Comparison of ENCODE assay signal across 7 mouse cellular contexts in the genomic region with DNA sequence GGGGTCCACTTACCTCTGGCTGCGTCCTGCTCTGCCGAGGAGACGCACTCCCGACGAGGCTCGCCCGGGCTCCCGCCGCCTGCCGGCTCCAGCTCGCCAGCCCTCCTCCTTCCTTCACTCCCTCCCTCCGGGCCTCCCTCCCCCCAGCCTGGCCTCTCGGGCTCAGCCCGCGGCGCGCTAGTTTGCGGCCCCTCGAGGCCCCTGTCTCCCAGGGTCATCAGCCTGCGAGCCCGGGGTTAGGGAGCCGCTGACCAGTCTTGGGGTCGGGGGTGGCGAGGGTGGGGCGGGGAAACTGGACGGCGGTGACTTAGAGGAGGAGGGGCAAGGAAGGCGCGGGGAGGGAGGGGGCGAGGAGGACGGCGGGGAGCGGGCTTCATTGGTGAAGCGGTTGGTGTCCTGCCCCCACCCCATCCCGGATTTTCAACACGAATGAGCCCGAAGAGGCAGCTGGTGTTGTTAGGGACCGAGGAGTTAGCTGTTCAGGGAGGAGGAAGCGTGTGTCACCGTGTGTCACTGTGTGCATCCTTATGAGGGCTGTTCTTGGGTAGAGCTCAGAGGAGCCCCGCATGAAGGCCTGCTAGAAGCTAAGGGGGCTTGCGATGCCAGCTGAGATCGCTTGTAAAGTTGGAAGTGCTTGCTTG. TPM values are rescaled to one million over a fixed set of nuclear protein-coding genes. Genes with fewer than 3 reads are reported as not detected.
DNase-seq lines count a peak whose midpoint lies in the region; ATAC-seq lines count a peak whose summit lies in the region.

A gene (minus strand): TSS at position 326 of the 641 bp plus-strand sequence.

- H3K36me3 ChIP-seq in intestine, embryonic 16.5 days (ENCODE audit: control insufficient read depth, insufficient read depth, low read length), result no peaks in the 10 kb centered on the region
- no peaks in the 10 kb centered on the region for H3K36me3 ChIP-seq in limb, embryonic 11.5 days (ENCODE audit: control insufficient read depth, insufficient read depth, low read length)
- H3K36me3 ChIP-seq in midbrain, embryonic 10.5 days, result 0 out of 2 replicates have a peak, but pooled peaks cover 5% of the 10 kb centered on the region
- no peaks in the 10 kb centered on the region for H3K36me3 ChIP-seq in splenic B cell, adult 2 months (ENCODE audit: control insufficient read depth, insufficient read depth, low read length, poor library complexity, severe bottlenecking)

- no peak within 1 kb of the TSS for H3K27ac ChIP-seq in intestine, embryonic 16.5 days (ENCODE audit: low read length)
- 0 out of 2 replicates have a peak within 1 kb of the TSS, but pooled peaks have one; percentile 0 for H3K27ac ChIP-seq in limb, embryonic 11.5 days (replicated peaks; ENCODE audit: low read depth, low read length)
- peak within 1 kb of the TSS; percentile 94 for H3K27ac ChIP-seq in midbrain, embryonic 10.5 days (replicated peaks)

- H3K4me2 ChIP-seq in intestine, embryonic 16.5 days (ENCODE audit: low read depth, low read length), result peak within 1 kb of the TSS; percentile 99
- peak within 1 kb of the TSS; percentile 88 for H3K4me2 ChIP-seq in limb, embryonic 11.5 days (ENCODE audit: low read depth, severe bottlenecking)

- H3K4me3 ChIP-seq in intestine, embryonic 16.5 days (ENCODE audit: low read length), result peak within 1 kb of the TSS; percentile 62
- H3K4me3 ChIP-seq in limb, embryonic 11.5 days (ENCODE audit: low read depth, low read length), result peak within 1 kb of the TSS; percentile 45
- peak within 1 kb of the TSS; percentile 72 for H3K4me3 ChIP-seq in midbrain, embryonic 10.5 days

- peak within 1 kb of the TSS; percentile 77 for H3K9ac ChIP-seq in intestine, embryonic 16.5 days (ENCODE audit: low read depth, low read length)
- H3K9ac ChIP-seq in limb, embryonic 11.5 days (ENCODE audit: low read length), result peak within 1 kb of the TSS; percentile 60

- H3K27me3 ChIP-seq in intestine, embryonic 16.5 days (replicated peaks; ENCODE audit: control insufficient read depth, insufficient read depth, low read length), result peaks cover 16% of the 10 kb centered on the region; the same call in 1 of the 2 replicates
- peaks cover 4% of the 10 kb centered on the region; the same call in 1 of the 2 replicates for H3K27me3 ChIP-seq in limb, embryonic 11.5 days (ENCODE audit: control insufficient read depth, insufficient read depth, low read length)
- peaks cover 71% of the 10 kb centered on the region for H3K27me3 ChIP-seq in midbrain, embryonic 10.5 days (ENCODE audit: low read depth, poor library complexity, severe bottlenecking)
- H3K27me3 ChIP-seq in splenic B cell, adult 2 months (ENCODE audit: control insufficient read depth, insufficient read depth, low read length, poor library complexity, severe bottlenecking), result peaks cover 2% of the 10 kb centered on the region; the same call in 1 of the 2 replicates

- WGBS in intestine, embryonic 16.5 days, result under 1% methylated on average over 37 of the region's 43 CpGs
- WGBS in limb, embryonic 11.5 days, result 1% methylated on average over 38 of the region's 43 CpGs
- under 1% methylated on average over 40 of the region's 43 CpGs for WGBS in midbrain, embryonic 10.5 days

- H3K4me1 ChIP-seq in intestine, embryonic 16.5 days (ENCODE audit: control insufficient read depth, insufficient read depth, low read length), result peaks cover 11% of the 10 kb centered on the region
- H3K4me1 ChIP-seq in limb, embryonic 11.5 days (ENCODE audit: control insufficient read depth, insufficient read depth, low read length), result peaks cover 28% of the 10 kb centered on the region
- H3K4me1 ChIP-seq in midbrain, embryonic 10.5 days, result peaks cover 76% of the 10 kb centered on the region

- peak; percentile 81 for ATAC-seq in intestine, embryonic 16.5 days
- ATAC-seq in limb, embryonic 11.5 days (ENCODE audit: insufficient number of reproducible peaks, low FRiP score, low TSS enrichment, low read depth), result peak; percentile 37

- no peaks in the 10 kb centered on the region for H3K9me3 ChIP-seq in intestine, embryonic 16.5 days (ENCODE audit: control insufficient read depth, low read length)
- H3K9me3 ChIP-seq in limb, embryonic 11.5 days (ENCODE audit: control insufficient read depth, low read length), result no peaks in the 10 kb centered on the region
- H3K9me3 ChIP-seq in midbrain, embryonic 10.5 days (replicated peaks), result no peaks in the 10 kb centered on the region

- DNase-seq in T-cell, adult 2 months (ENCODE audit: low spot score), result peak; percentile 48
- DNase-seq in cerebellum, adult 9-11 months, result peak; percentile 85
- peak; percentile 52 to 57 for DNase-seq in frontal cortex, postnatal 25 days (ENCODE audit: low spot score in 2 of 2)
- peak; percentile 80 for DNase-seq in limb, embryonic 11.5 days (ENCODE audit: low spot score)
- peak; percentile 83 for DNase-seq in midbrain, embryonic 10.5 days (ENCODE audit: low spot score)
- peak; percentile 30 for DNase-seq in splenic B cell, adult 2 months (ENCODE audit: low read depth, low spot score)

RNA-seq across cellular contexts. Expression of the gene that starts here (rescaled TPM):
- polyA plus RNA-seq in intestine, embryonic 16.5 days (2015; fragmentation: Nextera tagmentation; extraction: Ambion mirVana), result 0.75 and 0.77 TPM in 2 replicates
- polyA plus RNA-seq in limb, embryonic 11.5 days (2014; fragmentation: Nextera tagmentation; extraction: Ambion mirVana), result 0.92 and 0.98 TPM in 2 replicates
- polyA plus RNA-seq in midbrain, embryonic 10.5 days (2016; fragmentation: Nextera tagmentation; extraction: Ambion mirVana), result 2.8 and 3.6 TPM in 2 replicates

Comparison
In these comparisons a context has a peak if more than half of its experiments do, and no peak if none do; other contexts are left out.
1. Peak in ATAC-seq, H3K4me3 ChIP-seq, H3K9ac ChIP-seq and H3K4me2 ChIP-seq in intestine, embryonic 16.5 days; RNA of the gene not detected or under 1 TPM.
2. Peak in DNase-seq, ATAC-seq, H3K4me3 ChIP-seq, H3K27ac ChIP-seq, H3K9ac ChIP-seq and H3K4me2 ChIP-seq in limb, embryonic 11.5 days; RNA of the gene not detected or under 1 TPM.
3. DNase-seq: peak in every context shown above with its lines; median percentile 85 in cerebellum, adult 9-11 months; 83 in midbrain, embryonic 10.5 days; 80 in limb, embryonic 11.5 days; 54 in frontal cortex, postnatal 25 days; 48 in T-cell, adult 2 months; 30 in splenic B cell, adult 2 months.